Mouse (Mus musculus) neural tube, embryonic 11.5 days (tissue): ENCODE data around the gene H2-DMa. TPM values are rescaled to one million over a fixed set of nuclear protein-coding genes. Genes with fewer than 3 reads are reported as not detected.
A peak's percentile ranks its signal among the peaks of the same experiment; 100 is the strongest.

Source experiments
- ATAC-seq: fragments of 200-750 bp; cut with Nextera tagmentation; 2 replicates; pipeline ENCODE4 v1.8.0; 2017; ENCODE audit warnings: moderate number of reproducible peaks, mild to moderate bottlenecking, moderate TSS enrichment, moderate library complexity; ENCODE audit not compliant: insufficient read depth, low FRiP score, low TSS enrichment
- DNase-seq: peaks from one replicate; pipeline ENCODE4 v3.0.0-alpha.2; 2015; ENCODE audit warnings: low spot score
- H3K27ac ChIP-seq: fragments of 300-500 bp; sonication (generic); 2 replicates; pipeline ENCODE4 v1.5.1; 2014; ENCODE audit warnings: low read depth, mild to moderate bottlenecking, low read length
- H3K27me3 ChIP-seq: fragments of 300-500 bp; sonication (generic); 2 replicates; pipeline ENCODE4 v1.6.1; 2014; ENCODE audit warnings: mild to moderate bottlenecking, low read length, mixed read lengths; ENCODE audit not compliant: control insufficient read depth, insufficient read depth
- H3K36me3 ChIP-seq: fragments of 300-500 bp; sonication (generic); 2 replicates; pipeline ENCODE4 v1.6.1; 2014; ENCODE audit warnings: mild to moderate bottlenecking, low read length, moderate library complexity, mixed read lengths; ENCODE audit not compliant: control insufficient read depth, insufficient read depth
- H3K4me1 ChIP-seq: fragments of 300-500 bp; sonication (generic); 2 replicates; pipeline ENCODE4 v1.6.1; 2014; ENCODE audit warnings: low read length, mixed read lengths; ENCODE audit not compliant: control insufficient read depth, insufficient read depth
- H3K4me2 ChIP-seq: fragments of 300-500 bp; sonication (generic); 2 replicates; pipeline ENCODE4 v1.6.1; 2014; ENCODE audit warnings: low read depth, mild to moderate bottlenecking, moderate library complexity
- H3K4me3 ChIP-seq: fragments of 300-500 bp; sonication (generic); 2 replicates; pipeline ENCODE4 v1.5.1; 2014; ENCODE audit warnings: low read depth, low read length
- H3K9ac ChIP-seq: fragments of 300-500 bp; sonication (generic); 2 replicates; pipeline ENCODE4 v1.6.1; 2014; ENCODE audit warnings: mild to moderate bottlenecking, low read length
- H3K9me3 ChIP-seq: fragments of 300-500 bp; sonication (generic); 2 replicates; pipeline ENCODE4 v1.6.1; 2016; ENCODE audit warnings: low read length; ENCODE audit not compliant: control insufficient read depth
- WGBS: fragments of 180-500 bp; shearing (Covaris S2); extraction: QIAGEN DNeasy Blood & Tissue Kit; methylation state at CpG from one replicate; pipeline ENCODE4 v1.1.7; 2014; 5-methylcytosine and 5-hydroxymethylcytosine counted together
- polyA plus RNA-seq: library from polyadenylated mRNA; unstranded; fragments of >200 nt; fragmentation: Nextera tagmentation; extraction: Ambion mirVana; gene quantifications from 2 replicates; pipeline ENCODE4 v1.2.1, GENCODE M21; 2014

The H2-DMa gene
- polyA plus RNA-seq, 1 experiment from 2014 or later = 10.3 TPM

GRCm38 (mm10) chr17:34088124-34088523 is 31.2 kb upstream of the H2-DMa start:
- no peak overlapping the region for H3K4me3 ChIP-seq
- no peaks in the 10 kb centered on the region for H3K9me3 ChIP-seq
- DNase-seq = no peak
- WGBS = 93% methylated on average over 11 of the region's 11 CpGs
- no peak overlapping the region for H3K27ac ChIP-seq
- no peak overlapping the region for H3K9ac ChIP-seq
- H3K36me3 ChIP-seq = no peaks in the 10 kb centered on the region
- H3K4me1 ChIP-seq = no peaks in the 10 kb centered on the region; the same call in 1 of the 2 replicates
- no peak overlapping the region for H3K4me2 ChIP-seq
- no peak for ATAC-seq
- H3K27me3 ChIP-seq = no peaks in the 10 kb centered on the region

- no peak overlapping the region for H3K9ac ChIP-seq
- WGBS = 65% methylated on average over 7 of the region's 7 CpGs
- H3K36me3 ChIP-seq = no peaks in the 10 kb centered on the region
- no peak overlapping the region for H3K4me3 ChIP-seq
- no peaks in the 10 kb centered on the region for H3K9me3 ChIP-seq
- no peak overlapping the region for H3K27ac ChIP-seq
- no peak overlapping the region for H3K4me2 ChIP-seq
- ATAC-seq (no peak), DNase-seq (peak; percentile 44)
- H3K4me1 ChIP-seq = no peaks in the 10 kb centered on the region
- no peaks in the 10 kb centered on the region for H3K27me3 ChIP-seq
These were observed 28.4 kb upstream of the H2-DMa start for GRCm38 (mm10) chr17:34090923-34091322.

- WGBS = 41% methylated on average over 11 of the region's 11 CpGs
- H3K9me3 ChIP-seq = no peaks in the 10 kb centered on the region
- H3K9ac ChIP-seq = no peak within 1 kb of the TSS
- no peak for DNase-seq
- H3K27me3 ChIP-seq = no peaks in the 10 kb centered on the region
- H3K4me1 ChIP-seq = no peaks in the 10 kb centered on the region
- no peak within 1 kb of the TSS for H3K4me2 ChIP-seq
- ATAC-seq = no peak
- H3K4me3 ChIP-seq = no peak within 1 kb of the TSS
- H3K27ac ChIP-seq = no peak within 1 kb of the TSS
- no peaks in the 10 kb centered on the region for H3K36me3 ChIP-seq
These were observed 27.0 kb upstream of the H2-DMa start, which contains the start of gene H2-Oa for GRCm38 (mm10) chr17:34092197-34092875. Gene H2-Oa, plus strand, starts transcription at chr17:34092340.

DNA sequence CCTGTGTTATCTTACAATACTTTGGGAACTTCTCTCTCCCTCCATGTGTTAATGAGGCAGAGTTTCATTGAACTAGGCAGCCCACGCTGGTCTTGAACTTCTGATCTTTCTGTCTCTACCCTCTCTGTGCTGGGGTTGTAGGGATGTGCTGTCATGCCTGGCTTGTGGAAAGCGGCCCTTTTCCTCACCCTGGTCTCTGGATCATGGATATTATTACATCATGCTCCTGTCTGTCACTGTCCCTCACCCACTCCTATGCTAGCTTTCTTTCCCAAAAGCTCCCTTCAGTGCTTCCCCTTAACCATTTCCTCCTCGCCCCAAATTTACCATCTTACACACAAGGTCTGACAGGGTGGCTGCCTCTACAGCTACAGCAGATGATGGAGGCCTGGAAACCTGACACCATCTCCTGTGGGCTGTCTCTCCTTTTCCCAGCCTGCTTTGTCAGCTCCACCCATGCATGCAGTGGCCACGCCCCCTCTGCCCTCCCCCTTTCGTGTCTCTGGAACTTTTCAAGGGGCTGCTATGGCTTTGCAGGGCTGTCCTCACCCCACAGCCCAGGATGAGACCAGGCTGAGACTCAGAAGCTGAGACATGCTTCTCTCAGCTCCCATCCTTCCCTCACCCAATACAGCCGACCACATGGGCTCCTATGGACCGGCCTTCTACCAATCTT is 26.0 kb upstream of the H2-DMa start:
- no peaks in the 10 kb centered on the region for H3K4me1 ChIP-seq
- H3K27ac ChIP-seq = no peak overlapping the region
- H3K27me3 ChIP-seq = no peaks in the 10 kb centered on the region
- H3K9me3 ChIP-seq = no peaks in the 10 kb centered on the region
- no peak overlapping the region for H3K4me3 ChIP-seq
- ATAC-seq = no peak
- H3K4me2 ChIP-seq = no peak overlapping the region
- WGBS = 35% methylated on average over 7 of the region's 7 CpGs
- no peak overlapping the region for H3K9ac ChIP-seq
- no peaks in the 10 kb centered on the region for H3K36me3 ChIP-seq
- DNase-seq = peak; percentile 68

DNA sequence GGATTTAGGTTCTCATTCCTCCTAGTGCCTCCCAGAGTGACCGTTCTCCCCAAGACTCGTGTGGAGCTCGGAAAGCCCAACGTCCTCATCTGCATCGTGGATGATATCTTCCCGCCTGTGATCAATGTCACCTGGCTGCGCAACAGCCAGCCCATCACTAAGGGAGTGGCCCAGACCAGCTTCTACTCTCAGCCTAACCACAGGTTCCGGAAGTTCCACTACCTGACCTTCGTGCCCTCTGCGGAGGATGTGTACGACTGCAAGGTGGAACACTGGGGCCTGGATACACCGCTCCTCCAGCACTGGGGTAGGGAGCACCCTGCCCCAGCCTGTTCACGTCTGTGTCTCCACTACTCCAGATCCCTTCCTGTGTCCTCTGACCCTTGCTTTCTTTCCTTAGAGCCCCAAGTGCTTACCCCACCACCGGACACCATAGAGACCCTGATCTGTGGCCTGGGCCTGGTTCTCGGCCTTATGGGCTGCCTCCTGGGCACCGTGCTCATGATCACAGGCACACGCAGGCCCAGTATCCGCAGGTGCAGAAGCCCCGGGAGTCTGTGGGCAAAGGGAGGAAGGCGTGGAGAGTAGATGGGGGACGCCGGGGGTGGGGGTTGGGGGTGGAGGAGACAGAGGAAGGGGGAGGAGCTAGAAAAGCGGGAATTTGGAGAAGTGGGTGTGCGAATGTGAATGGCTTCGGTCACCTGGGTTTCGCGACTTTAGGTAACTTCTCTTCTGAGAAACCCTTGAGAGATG is 24.9 kb upstream of the H2-DMa start:
- H3K4me3 ChIP-seq = no peak overlapping the region
- H3K4me1 ChIP-seq = no peaks in the 10 kb centered on the region
- WGBS = 84% methylated on average over 27 of the region's 27 CpGs
- DNase-seq = no peak
- H3K27ac ChIP-seq = no peak overlapping the region
- no peaks in the 10 kb centered on the region for H3K27me3 ChIP-seq
- H3K9me3 ChIP-seq = no peaks in the 10 kb centered on the region
- no peak overlapping the region for H3K9ac ChIP-seq
- H3K36me3 ChIP-seq = no peaks in the 10 kb centered on the region
- H3K4me2 ChIP-seq = no peak overlapping the region
- ATAC-seq = no peak

- Histone ChIP-seq H3K4me3 (no peak overlapping the region), H3K4me2 (no peak overlapping the region), H3K36me3 (no peaks in the 10 kb centered on the region), H3K4me1 (0 out of 2 replicates have a peak, but pooled peaks cover 2% of the 10 kb centered on the region), H3K27me3 (no peaks in the 10 kb centered on the region), H3K9me3 (no peaks in the 10 kb centered on the region), H3K9ac (no peak overlapping the region), H3K27ac (no peak overlapping the region)
- 72% methylated on average over 3 of the region's 3 CpGs for WGBS
- DNase-seq (no peak), ATAC-seq (no peak)
These were observed 22.8 kb upstream of the H2-DMa start for GRCm38 (mm10) chr17:34096497-34097010.

DNA sequence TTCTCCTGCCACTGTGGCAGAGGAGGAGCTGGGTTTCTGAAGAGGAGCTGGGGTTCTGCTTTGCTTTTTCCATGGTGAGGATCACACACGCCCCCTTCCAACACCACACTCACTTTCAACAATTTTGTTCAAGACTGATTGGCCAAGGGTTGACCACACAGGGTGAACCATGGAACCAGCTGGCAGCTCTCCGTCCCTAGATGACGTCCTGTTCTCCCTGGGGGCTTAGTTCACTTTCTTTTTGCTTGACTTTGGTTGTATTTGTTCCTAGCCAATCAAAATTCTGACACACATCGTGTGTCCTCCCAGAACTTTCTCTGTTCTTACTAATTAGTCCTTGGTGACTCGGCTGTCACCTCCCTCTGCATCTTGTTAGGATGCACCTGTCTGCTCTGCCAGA is 22.1 kb upstream of the H2-DMa start:
- Histone ChIP-seq H3K27ac (no peak overlapping the region), H3K27me3 (no peaks in the 10 kb centered on the region), H3K4me3 (no peak overlapping the region), H3K36me3 (no peaks in the 10 kb centered on the region), H3K4me1 (0 out of 2 replicates have a peak, but pooled peaks cover 4% of the 10 kb centered on the region), H3K9me3 (no peaks in the 10 kb centered on the region), H3K9ac (no peak overlapping the region), H3K4me2 (no peak overlapping the region)
- WGBS = 63% methylated on average over 5 of the region's 5 CpGs
- ATAC-seq = no peak
- DNase-seq = no peak

DNA sequence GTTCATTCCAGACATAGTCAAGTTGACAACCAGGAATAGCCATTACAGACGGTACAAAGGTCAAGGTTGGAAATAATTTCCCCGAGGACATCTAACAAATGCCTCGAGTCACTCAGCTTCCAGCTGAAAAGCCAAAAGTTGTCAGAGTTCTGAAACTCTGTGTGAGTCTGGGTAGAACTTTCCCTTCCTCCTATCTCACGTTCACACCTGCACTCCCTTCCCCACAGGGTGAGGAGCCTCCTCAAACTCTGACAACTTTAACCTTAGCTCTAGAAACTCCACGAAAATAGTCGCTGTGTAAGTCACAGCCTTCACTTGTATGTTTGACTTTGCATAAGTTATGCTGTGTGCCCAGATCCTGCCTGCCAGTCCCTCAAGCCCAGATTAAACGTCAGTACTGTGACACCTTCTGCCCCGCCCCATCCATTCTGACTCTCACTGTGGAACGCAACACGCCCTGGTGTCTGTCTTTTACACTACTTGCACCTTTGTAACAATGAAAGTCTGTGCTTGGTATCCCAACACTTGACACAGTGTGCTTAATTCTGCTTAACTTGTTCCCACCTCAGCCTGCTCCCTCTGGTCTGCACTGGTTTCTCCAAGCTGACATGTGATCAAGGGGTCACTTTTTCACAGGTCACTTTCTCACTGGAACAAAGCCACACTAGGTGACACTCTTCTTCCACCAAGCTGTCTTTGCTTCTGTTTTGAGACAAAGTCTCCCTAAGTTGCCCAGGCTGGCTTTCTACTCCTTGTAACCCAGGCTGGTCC is 20.4 kb upstream of the H2-DMa start:
- WGBS = 60% methylated on average over 10 of the region's 10 CpGs
- ATAC-seq = no peak
- Histone ChIP-seq H3K4me2 (no peak overlapping the region), H3K36me3 (no peaks in the 10 kb centered on the region), H3K9me3 (no peaks in the 10 kb centered on the region), H3K4me3 (no peak overlapping the region), H3K27me3 (no peaks in the 10 kb centered on the region), H3K27ac (no peak overlapping the region), H3K9ac (no peak overlapping the region), H3K4me1 (0 out of 2 replicates have a peak, but pooled peaks cover 4% of the 10 kb centered on the region)
- no peak for DNase-seq
